Mouse (Mus musculus): Measurements from ENCODE around the gene Usp17la. TPM values are rescaled to one million over a fixed set of nuclear protein-coding genes. Genes with fewer than 3 reads are reported as not detected.

Gene Usp17la
- total RNA-seq (2023) = not detected in 2 replicates

DNA sequence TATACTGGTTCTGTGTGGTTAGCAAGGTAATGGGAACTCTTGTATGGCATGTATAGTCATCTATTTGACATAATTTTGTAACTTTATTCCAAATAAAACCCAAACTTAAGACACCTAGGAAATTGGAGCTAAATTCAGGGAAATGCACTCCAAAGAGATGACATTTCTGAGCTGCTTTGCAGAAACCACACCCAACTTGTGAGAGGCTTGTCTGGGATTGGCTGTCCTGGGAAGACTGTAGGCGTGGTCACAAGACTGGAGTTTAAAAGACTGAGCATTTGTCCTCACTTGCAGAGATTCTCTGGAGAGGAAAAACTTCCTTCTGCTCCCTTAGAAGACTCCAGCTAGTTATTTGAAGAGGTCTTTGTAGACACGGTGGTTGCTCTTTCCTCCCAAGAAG is at the start of gene Usp17la:
Gene Usp17la, plus strand, starts transcription at position 301 of the 400 bp plus-strand sequence.

DNA sequence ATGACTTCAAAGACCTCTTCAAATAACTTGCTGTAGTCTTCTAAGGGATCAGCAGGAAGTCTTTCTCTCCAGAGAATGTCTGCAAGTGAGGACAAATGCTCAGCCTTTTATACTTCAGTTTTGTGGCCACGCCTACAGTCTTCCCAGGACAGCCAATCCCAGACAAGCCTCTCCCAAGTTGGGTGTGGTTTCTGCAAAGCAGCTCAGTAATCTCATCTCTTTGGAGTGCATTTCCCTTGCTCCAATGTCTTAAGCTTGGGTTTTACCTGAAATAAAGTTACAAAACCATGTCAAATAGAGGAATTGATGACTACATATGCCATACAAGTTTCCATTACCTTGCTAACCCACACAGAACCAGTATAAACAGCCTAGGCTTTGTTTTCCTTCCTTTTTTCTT is 14.3 kb upstream of the Usp17la start, which contains the start of gene Usp17lb:
Gene Usp17lb, minus strand, starts transcription at position 101 of the 400 bp plus-strand sequence.

DNA sequence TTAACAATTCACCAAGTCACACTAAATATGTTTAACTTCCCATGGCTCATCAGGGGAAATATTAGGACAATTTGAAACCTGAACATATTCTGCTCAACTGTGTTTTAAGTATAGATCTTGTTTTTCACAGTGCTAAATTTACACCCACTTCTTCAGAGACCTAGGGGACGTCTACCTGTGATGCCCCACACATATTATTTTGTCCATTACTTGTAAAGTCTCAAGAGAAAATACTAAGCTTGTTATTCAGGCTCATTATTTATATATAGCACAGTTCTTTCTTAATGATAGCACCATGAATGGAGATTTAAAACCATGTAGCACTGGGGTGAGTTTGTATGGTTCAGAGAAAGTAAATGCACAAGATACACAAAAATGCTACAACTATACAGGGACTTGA is 20.9 kb downstream of the Usp17la start, which contains the start of gene Olfr665:
Gene Olfr665, plus strand, starts transcription at position 301 of the 400 bp plus-strand sequence.

DNA sequence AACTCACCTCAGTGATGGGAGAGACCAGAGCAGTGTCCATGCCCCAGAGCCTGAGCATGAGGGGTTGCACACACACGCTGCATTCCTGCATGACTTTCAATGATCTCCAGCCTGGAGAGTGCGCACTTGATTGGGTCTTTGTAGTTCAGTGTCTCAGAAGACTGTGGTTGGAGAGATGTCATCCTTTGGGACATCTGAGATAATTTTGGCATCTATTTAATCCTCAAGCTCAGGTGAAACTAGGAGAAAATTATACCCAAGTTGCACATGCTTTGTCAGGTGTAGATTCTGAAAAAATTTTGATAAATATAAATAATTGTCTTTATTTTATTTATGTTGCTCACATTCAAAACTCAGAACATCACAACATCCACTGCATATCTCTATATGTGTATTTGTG is 39.0 kb downstream of the Usp17la start, which contains the start of gene Olfr666:
Gene Olfr666, minus strand, starts transcription at position 101 of the 400 bp plus-strand sequence.

Other genes with a start within 250 kb of the Usp17la start
- gene Olfr656, start 243.1 kb upstream of the Usp17la start, total RNA-seq (2023) = not detected in 2 replicates
- not detected in 2 replicates for gene Olfr657, start 232.2 kb upstream of the Usp17la start, total RNA-seq (2023)
- not detected in 2 replicates for gene Olfr658, start 209.7 kb upstream of the Usp17la start, total RNA-seq (2023)
- gene Olfr659, start 190.3 kb upstream of the Usp17la start, total RNA-seq (2023) = not detected in 2 replicates
- gene Olfr661, start 170.5 kb upstream of the Usp17la start, total RNA-seq (2023) = not detected in 2 replicates
- not detected in 2 replicates for gene Usp17le, start 79.5 kb upstream of the Usp17la start, total RNA-seq (2023)
- gene Usp17lb, start 14.4 kb upstream of the Usp17la start, total RNA-seq (2023) = 0.47 and 0.57 TPM in 2 replicates
- not detected in 2 replicates for gene Olfr665, start 21.0 kb downstream of the Usp17la start, total RNA-seq (2023)
- gene Olfr666, start 38.9 kb downstream of the Usp17la start, total RNA-seq (2023) = not detected in 2 replicates
- not detected in 2 replicates for gene Olfr667, start 64.5 kb downstream of the Usp17la start, total RNA-seq (2023)
- not detected in 2 replicates for gene Olfr668, start 71.0 kb downstream of the Usp17la start, total RNA-seq (2023)
- not detected in 2 replicates for gene Olfr669, start 77.2 kb downstream of the Usp17la start, total RNA-seq (2023)
- gene Olfr670, start 105.6 kb downstream of the Usp17la start, total RNA-seq (2023) = not detected in 2 replicates
- gene Olfr671, start 122.1 kb downstream of the Usp17la start, total RNA-seq (2023) = not detected in 2 replicates
- gene Olfr672, start 145.0 kb downstream of the Usp17la start, total RNA-seq (2023) = not detected in 2 replicates
- gene Olfr675, start 171.5 kb downstream of the Usp17la start, total RNA-seq (2023) = not detected in 2 replicates
- not detected in 2 replicates for gene Olfr676, start 175.7 kb downstream of the Usp17la start, total RNA-seq (2023)
- gene Olfr677, start 194.4 kb downstream of the Usp17la start, total RNA-seq (2023) = not detected in 2 replicates
- not detected in 2 replicates for gene Olfr678, start 207.5 kb downstream of the Usp17la start, total RNA-seq (2023)
- gene Olfr679, start 224.2 kb downstream of the Usp17la start, total RNA-seq (2023) = not detected in 2 replicates
- gene Olfr680-ps1, start 235.8 kb downstream of the Usp17la start, total RNA-seq (2023) = not detected in 2 replicates

Data from neutrophil, adult 65 days (primary cell).